Mouse (Mus musculus): ENCODE data around the gene Plcb1. TPM values are rescaled to one million over a fixed set of nuclear protein-coding genes. Genes with fewer than 3 reads are reported as not detected.

The Plcb1 gene
- polyA plus RNA-seq, 1 experiment from 2014 or later: 30.1 TPM

- 69% methylated on average over 11 of the region's 11 CpGs for WGBS
- H3K27ac ChIP-seq: no peak overlapping the region
- H3K27me3 ChIP-seq: no peaks in the 10 kb centered on the region; the same call in 1 of the 2 replicates
- ATAC-seq (replicated peaks; ENCODE audit: low FRiP score): no peak
- no peaks in the 10 kb centered on the region for H3K36me3 ChIP-seq
- H3K4me1 ChIP-seq: peaks cover 12% of the 10 kb centered on the region
- no peak overlapping the region for H3K9ac ChIP-seq
- no peak overlapping the region for H3K4me2 ChIP-seq
- H3K4me3 ChIP-seq (replicated peaks): no peak overlapping the region
- H3K9me3 ChIP-seq (replicated peaks): no peaks in the 10 kb centered on the region
Observed at GRCm38 (mm10) chr2:134816383-134816782, 30.5 kb downstream of the Plcb1 start.

- Histone ChIP-seq H3K4me1 (peaks cover 12% of the 10 kb centered on the region), H3K9me3 (replicated peaks) (no peaks in the 10 kb centered on the region), H3K27ac (no peak overlapping the region), H3K9ac (no peak overlapping the region), H3K27me3 (no peaks in the 10 kb centered on the region; the same call in 1 of the 2 replicates), H3K4me3 (replicated peaks) (no peak overlapping the region), H3K4me2 (no peak overlapping the region), H3K36me3 (no peaks in the 10 kb centered on the region)
- no peak for ATAC-seq (replicated peaks; ENCODE audit: low FRiP score)
- WGBS: 86% methylated on average over 7 of the region's 7 CpGs
Observed at GRCm38 (mm10) chr2:134817058-134817840, 31.4 kb downstream of the Plcb1 start.

- ATAC-seq (replicated peaks; ENCODE audit: low FRiP score): no peak
- no peaks in the 10 kb centered on the region for H3K9me3 ChIP-seq (replicated peaks)
- H3K4me2 ChIP-seq: no peak overlapping the region
- H3K27me3 ChIP-seq: no peaks in the 10 kb centered on the region; the same call in 1 of the 2 replicates
- H3K9ac ChIP-seq: no peak overlapping the region
- no peak overlapping the region for H3K27ac ChIP-seq
- peaks cover 23% of the 10 kb centered on the region for H3K4me1 ChIP-seq
- H3K4me3 ChIP-seq (replicated peaks): no peak overlapping the region
- 75% methylated on average over 6 of the region's 6 CpGs for WGBS
- no peaks in the 10 kb centered on the region for H3K36me3 ChIP-seq
Observed at GRCm38 (mm10) chr2:134821176-134821575, 35.3 kb downstream of the Plcb1 start.

- Histone ChIP-seq H3K9ac (no peak overlapping the region), H3K9me3 (replicated peaks) (no peaks in the 10 kb centered on the region), H3K36me3 (no peaks in the 10 kb centered on the region), H3K4me3 (replicated peaks) (no peak overlapping the region), H3K27ac (no peak overlapping the region), H3K27me3 (no peaks in the 10 kb centered on the region), H3K4me1 (peaks cover 23% of the 10 kb centered on the region), H3K4me2 (0 out of 2 replicates have a peak overlapping the region, but pooled peaks have one; percentile 1)
- WGBS: 21% methylated on average over 7 of the region's 7 CpGs
- peak; percentile 83 for ATAC-seq (replicated peaks; ENCODE audit: low FRiP score)
Observed at GRCm38 (mm10) chr2:134825645-134826044, 39.8 kb downstream of the Plcb1 start.

DNA sequence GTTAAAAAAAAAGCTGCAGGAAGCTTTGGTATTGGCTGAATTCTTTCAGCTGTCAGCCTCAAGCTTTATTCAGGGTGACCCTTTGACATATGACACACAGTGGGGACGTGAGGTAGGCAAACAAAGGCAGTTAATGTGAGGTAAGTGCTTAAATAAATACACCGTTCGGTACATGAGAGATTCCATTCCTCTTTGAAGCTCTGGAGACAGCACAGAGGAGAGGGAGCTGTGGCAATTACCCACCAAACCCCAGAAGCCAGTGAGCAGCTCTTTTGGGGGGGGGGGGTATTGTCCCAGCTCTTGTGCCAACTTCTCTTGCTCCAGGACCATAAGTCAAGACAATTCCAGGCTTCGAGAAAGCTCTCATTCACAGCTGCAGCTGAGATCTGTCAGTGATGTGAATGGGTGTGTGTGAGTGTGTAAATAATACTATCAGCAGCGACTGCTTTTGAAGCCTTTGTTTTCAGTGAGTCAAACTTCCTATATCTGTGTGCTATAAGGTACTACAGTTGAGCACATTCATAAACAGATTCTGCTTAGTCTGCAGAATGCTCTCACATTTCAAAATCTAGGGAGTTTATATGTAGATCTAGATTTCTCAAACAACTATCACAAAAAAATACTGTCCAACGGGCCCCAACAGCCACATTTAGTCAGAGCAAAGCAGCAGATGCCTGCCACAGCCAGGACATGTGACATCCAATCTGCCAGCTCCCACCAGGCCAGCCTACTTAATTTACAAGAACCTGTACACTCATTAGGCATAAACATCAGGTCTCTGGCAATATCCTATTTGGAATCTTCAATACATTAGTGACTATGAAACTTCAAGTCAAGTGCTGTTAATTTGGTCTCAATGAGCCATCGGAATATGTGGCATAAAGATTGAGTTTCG is 40.5 kb downstream of the Plcb1 start:
- peaks cover 26% of the 10 kb centered on the region for H3K4me1 ChIP-seq
- no peaks in the 10 kb centered on the region for H3K36me3 ChIP-seq
- H3K9me3 ChIP-seq (replicated peaks): no peaks in the 10 kb centered on the region
- no peaks in the 10 kb centered on the region for H3K27me3 ChIP-seq
- no peak overlapping the region for H3K9ac ChIP-seq
- no peak overlapping the region for H3K4me2 ChIP-seq
- ATAC-seq (replicated peaks; ENCODE audit: low FRiP score): peak; percentile 80
- H3K4me3 ChIP-seq (replicated peaks): no peak overlapping the region
- H3K27ac ChIP-seq: peak overlapping the region; percentile 41; the same call in 1 of the 2 replicates
- 20% methylated on average over 8 of the region's 8 CpGs for WGBS

DNA sequence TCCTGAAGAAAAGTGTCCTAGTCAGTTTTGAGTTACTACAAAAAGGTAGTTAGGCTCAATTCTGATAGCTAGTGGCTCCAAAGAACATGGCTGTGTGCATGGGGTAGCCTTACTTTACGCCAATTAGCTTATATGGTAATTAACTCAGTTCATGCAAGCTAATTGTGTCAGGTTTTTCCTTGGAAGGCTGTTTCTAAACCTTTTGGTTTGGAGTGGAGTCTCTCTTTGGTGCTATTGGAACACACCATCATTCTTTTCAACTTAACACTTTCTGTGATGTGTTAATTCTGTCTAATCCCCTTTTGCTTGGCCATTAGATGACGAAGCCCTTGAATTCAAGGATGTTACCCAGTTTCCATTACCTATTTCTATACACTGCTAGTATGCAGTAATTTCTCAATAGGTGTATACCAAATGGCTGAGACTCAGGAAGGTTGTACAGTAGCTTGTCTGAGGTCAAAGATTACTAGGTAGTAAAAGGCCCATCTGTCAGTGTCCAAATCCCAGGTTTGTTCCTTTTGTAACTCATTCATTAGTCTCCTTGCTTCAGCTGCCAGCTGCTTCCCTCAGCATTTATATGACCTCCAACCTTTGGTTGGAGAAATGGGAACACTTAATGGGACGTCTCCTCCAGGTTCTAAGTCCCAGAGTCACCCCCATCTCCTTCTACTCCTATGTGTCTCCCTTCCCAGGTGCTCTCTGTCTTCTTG is 42.1 kb downstream of the Plcb1 start:
- 73% methylated on average over 3 of the region's 3 CpGs for WGBS
- H3K27me3 ChIP-seq: no peaks in the 10 kb centered on the region
- H3K4me2 ChIP-seq: no peak overlapping the region
- no peaks in the 10 kb centered on the region for H3K9me3 ChIP-seq (replicated peaks)
- no peak overlapping the region for H3K9ac ChIP-seq
- no peak overlapping the region for H3K27ac ChIP-seq
- no peak for ATAC-seq (replicated peaks; ENCODE audit: low FRiP score)
- no peaks in the 10 kb centered on the region for H3K36me3 ChIP-seq
- peaks cover 34% of the 10 kb centered on the region for H3K4me1 ChIP-seq
- H3K4me3 ChIP-seq (replicated peaks): no peak overlapping the region

- Histone ChIP-seq H3K27me3 (no peaks in the 10 kb centered on the region), H3K4me2 (no peak overlapping the region), H3K9ac (no peak overlapping the region), H3K36me3 (no peaks in the 10 kb centered on the region), H3K4me1 (peaks cover 16% of the 10 kb centered on the region; the same call in 1 of the 2 replicates), H3K9me3 (replicated peaks) (no peaks in the 10 kb centered on the region), H3K27ac (0 out of 2 replicates have a peak overlapping the region, but pooled peaks have one; percentile 10), H3K4me3 (replicated peaks) (no peak overlapping the region)
- ATAC-seq (replicated peaks; ENCODE audit: low FRiP score): peak; percentile 86
- 67% methylated on average over 7 of the region's 7 CpGs for WGBS
Observed at GRCm38 (mm10) chr2:134831861-134832260, 46.0 kb downstream of the Plcb1 start.

DNA sequence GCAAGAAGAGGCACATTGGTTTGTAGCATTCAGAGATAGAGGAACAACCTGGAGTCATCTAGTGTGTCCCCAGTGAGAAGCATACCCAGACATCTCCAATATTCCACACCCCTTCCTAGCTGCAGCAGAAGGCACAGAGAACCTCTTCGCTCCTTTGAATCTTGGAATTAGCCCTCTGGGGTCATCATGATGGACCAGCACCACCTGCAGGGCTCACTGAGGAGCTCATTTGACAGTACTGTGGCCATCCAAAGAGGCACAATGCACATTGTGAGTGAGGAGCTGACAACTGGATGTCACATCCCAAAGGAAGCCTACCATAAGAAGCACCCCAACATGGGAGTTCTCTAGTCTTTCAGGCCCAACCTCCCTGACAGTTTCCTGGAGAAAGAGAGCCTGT is 50.2 kb downstream of the Plcb1 start:
- Histone ChIP-seq H3K27me3 (no peaks in the 10 kb centered on the region), H3K9me3 (replicated peaks) (no peaks in the 10 kb centered on the region), H3K27ac (no peak overlapping the region), H3K4me2 (no peak overlapping the region), H3K4me3 (replicated peaks) (no peak overlapping the region), H3K9ac (no peak overlapping the region), H3K36me3 (no peaks in the 10 kb centered on the region), H3K4me1 (0 out of 2 replicates have a peak, but pooled peaks cover 9% of the 10 kb centered on the region)
- ATAC-seq (replicated peaks; ENCODE audit: low FRiP score): no peak
- 90% methylated on average over 1 of the region's 1 CpGs for WGBS

DNA sequence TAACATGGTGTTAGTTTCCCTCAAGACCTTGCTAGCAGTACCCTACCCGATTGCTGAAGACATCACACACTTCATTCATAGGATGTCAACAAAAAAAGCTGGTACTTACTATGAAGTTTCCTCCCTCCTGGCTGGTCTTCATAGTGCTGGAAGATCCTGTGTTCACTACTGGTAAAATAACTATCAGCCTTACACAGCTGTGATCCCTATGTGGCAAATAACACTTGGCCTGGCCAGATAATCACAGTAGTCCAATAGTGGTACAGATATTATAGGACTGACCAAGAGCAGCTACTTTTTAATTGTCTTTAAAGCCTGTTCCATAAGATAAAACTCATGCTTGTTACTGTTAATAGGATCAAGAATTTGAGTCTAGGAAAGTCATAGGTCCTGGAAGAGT is 52.3 kb downstream of the Plcb1 start:
- Histone ChIP-seq H3K9me3 (replicated peaks) (no peaks in the 10 kb centered on the region), H3K4me2 (no peak overlapping the region), H3K36me3 (no peaks in the 10 kb centered on the region), H3K4me1 (no peaks in the 10 kb centered on the region), H3K9ac (no peak overlapping the region), H3K27me3 (no peaks in the 10 kb centered on the region), H3K27ac (no peak overlapping the region), H3K4me3 (replicated peaks) (no peak overlapping the region)
- ATAC-seq (replicated peaks; ENCODE audit: low FRiP score): no peak
- WGBS: 80% methylated on average over 1 of the region's 1 CpGs

GRCm38 (mm10) chr2:134838888-134839287 is 53.0 kb downstream of the Plcb1 start:
- ATAC-seq (replicated peaks; ENCODE audit: low FRiP score): no peak
- Histone ChIP-seq H3K27me3 (no peaks in the 10 kb centered on the region), H3K4me1 (no peaks in the 10 kb centered on the region), H3K36me3 (no peaks in the 10 kb centered on the region), H3K9ac (no peak overlapping the region), H3K4me3 (replicated peaks) (no peak overlapping the region), H3K4me2 (no peak overlapping the region), H3K27ac (no peak overlapping the region), H3K9me3 (replicated peaks) (no peaks in the 10 kb centered on the region)
- 81% methylated on average over 1 of the region's 1 CpGs for WGBS

GRCm38 (mm10) chr2:134842883-134843282 is 57.0 kb downstream of the Plcb1 start:
- Histone ChIP-seq H3K9me3 (replicated peaks) (no peaks in the 10 kb centered on the region), H3K27me3 (no peaks in the 10 kb centered on the region), H3K4me1 (0 out of 2 replicates have a peak, but pooled peaks cover 8% of the 10 kb centered on the region), H3K4me3 (replicated peaks) (no peak overlapping the region), H3K36me3 (no peaks in the 10 kb centered on the region), H3K27ac (no peak overlapping the region), H3K4me2 (no peak overlapping the region), H3K9ac (no peak overlapping the region)
- WGBS: 85% methylated on average over 4 of the region's 4 CpGs
- no peak for ATAC-seq (replicated peaks; ENCODE audit: low FRiP score)

Measured in kidney, embryonic 15.5 days (tissue).